Mouse (Mus musculus): ENCODE measurements around the gene Rai14. TPM values are rescaled to one million over a fixed set of nuclear protein-coding genes. Genes with fewer than 3 reads are reported as not detected.

Gene Rai14
- polyA plus RNA-seq (2014; fragmentation: Nextera tagmentation; extraction: Ambion mirVana), result 84.2 and 87.0 TPM in 2 replicates

DNA sequence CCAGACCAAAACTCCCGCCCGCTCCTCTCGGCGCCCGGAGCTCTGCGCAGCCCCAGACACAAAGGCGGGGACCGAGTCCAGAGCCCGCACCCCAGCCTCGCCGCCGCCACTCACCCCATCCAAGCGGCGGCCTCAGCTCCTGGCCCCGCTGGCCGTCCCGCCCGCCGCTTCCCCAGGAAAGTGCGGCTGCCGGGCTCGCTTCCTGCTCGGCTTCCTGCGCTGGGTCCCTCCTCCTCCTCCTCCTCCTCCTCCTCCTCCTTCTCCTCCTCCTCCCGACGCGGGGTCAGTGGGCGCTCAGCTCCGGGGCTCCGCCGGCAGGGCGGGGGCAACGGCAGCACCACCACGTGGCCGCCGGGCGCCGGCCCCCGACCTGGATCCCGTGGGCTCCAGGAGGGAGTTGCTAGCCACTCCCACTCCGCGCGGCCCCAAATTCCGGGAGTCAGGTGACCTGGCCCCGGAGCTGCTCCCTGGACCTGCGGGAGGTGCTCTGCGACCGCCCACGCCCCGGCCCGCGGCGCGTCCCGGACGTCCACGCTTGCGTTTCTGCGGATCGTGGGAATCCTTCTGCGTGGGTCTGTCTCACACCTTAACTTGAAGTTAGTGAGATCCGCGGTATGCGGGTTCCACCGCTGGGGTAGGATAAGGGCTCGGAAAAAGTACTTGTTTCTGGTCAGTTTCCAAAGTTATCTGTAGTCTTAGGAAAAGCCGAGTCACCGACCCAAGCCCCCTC, at the start of gene Rai14:
TSS of gene Rai14 (minus strand) at position 216 of the 730 bp plus-strand sequence.
- DNase-seq (ENCODE audit: low spot score), result peak; percentile 84
- Histone ChIP-seq H3K4me2 (ENCODE audit: low read depth) (peak within 1 kb of the TSS; percentile 82), H3K36me3 (ENCODE audit: control insufficient read depth, insufficient read depth, low read length) (no peaks in the 10 kb centered on the region), H3K4me1 (ENCODE audit: control insufficient read depth, insufficient read depth, low read length) (peaks cover 18% of the 10 kb centered on the region), H3K4me3 (ENCODE audit: low read depth, low read length) (peak within 1 kb of the TSS; percentile 80), H3K9me3 (ENCODE audit: control insufficient read depth, low read length) (no peaks in the 10 kb centered on the region), H3K27ac (ENCODE audit: low read depth, low read length) (peak within 1 kb of the TSS; percentile 82), H3K27me3 (ENCODE audit: control insufficient read depth, insufficient read depth, low read length) (no peaks in the 10 kb centered on the region), H3K9ac (ENCODE audit: low read length) (peak within 1 kb of the TSS; percentile 91)
- under 1% methylated on average over 52 of the region's 68 CpGs for WGBS
- ATAC-seq (ENCODE audit: insufficient read depth, low FRiP score, low TSS enrichment), result peak; percentile 75

DNA sequence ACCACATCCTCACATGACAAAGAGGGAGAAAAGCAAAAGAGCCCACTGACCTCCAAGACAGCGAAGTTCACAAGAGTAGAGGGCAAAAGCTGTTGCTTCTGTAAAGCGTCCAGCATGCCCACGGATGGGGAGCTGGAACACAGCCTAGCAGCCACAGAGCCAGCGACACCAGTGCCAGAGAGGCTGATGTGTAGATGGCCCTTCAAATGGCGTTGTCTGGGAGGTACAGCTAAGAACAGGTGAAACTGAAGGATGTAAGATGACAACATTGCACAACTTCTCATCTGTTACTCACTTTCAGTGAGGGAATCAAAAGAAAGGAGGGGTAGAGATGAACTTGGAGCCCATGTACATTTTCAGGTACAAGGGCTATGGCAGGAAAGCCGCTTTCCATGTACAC, 47.0 kb upstream of the Rai14 start:
- Histone ChIP-seq H3K9me3 (ENCODE audit: control insufficient read depth, low read length) (no peaks in the 10 kb centered on the region), H3K4me3 (ENCODE audit: low read depth, low read length) (no peak overlapping the region), H3K27ac (ENCODE audit: low read depth, low read length) (no peak overlapping the region), H3K9ac (ENCODE audit: low read length) (no peak overlapping the region), H3K4me2 (ENCODE audit: low read depth) (no peak overlapping the region), H3K27me3 (ENCODE audit: control insufficient read depth, insufficient read depth, low read length) (no peaks in the 10 kb centered on the region), H3K4me1 (ENCODE audit: control insufficient read depth, insufficient read depth, low read length) (no peaks in the 10 kb centered on the region), H3K36me3 (ENCODE audit: control insufficient read depth, insufficient read depth, low read length) (no peaks in the 10 kb centered on the region)
- DNase-seq (ENCODE audit: low spot score), result no peak
- 88% methylated on average over 6 of the region's 6 CpGs for WGBS
- no peak for ATAC-seq (ENCODE audit: insufficient read depth, low FRiP score, low TSS enrichment)

DNA sequence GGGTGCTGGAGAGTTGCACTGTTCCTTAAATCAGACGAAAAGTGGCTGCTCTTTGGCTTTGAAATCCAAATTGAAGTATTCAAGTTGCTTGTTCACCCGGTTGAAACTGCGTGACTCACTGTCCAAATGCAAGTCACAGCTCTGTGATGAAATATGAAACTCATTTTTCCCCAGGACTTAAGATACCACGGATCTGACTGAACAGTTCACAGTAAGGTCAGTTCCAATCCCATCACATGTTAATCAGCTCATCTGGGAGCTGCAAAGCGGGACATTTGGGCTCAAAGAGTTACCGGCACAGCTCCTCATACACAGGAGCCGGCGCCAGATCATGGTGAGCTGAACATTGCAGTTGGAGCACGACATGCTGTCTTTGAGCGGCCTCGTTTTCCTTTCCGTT, 45.6 kb upstream of the Rai14 start:
- no peak for ATAC-seq (ENCODE audit: insufficient read depth, low FRiP score, low TSS enrichment)
- 87% methylated on average over 12 of the region's 12 CpGs for WGBS
- Histone ChIP-seq H3K9me3 (ENCODE audit: control insufficient read depth, low read length) (no peaks in the 10 kb centered on the region), H3K27me3 (ENCODE audit: control insufficient read depth, insufficient read depth, low read length) (no peaks in the 10 kb centered on the region), H3K4me1 (ENCODE audit: control insufficient read depth, insufficient read depth, low read length) (no peaks in the 10 kb centered on the region), H3K4me3 (ENCODE audit: low read depth, low read length) (no peak overlapping the region), H3K4me2 (ENCODE audit: low read depth) (no peak overlapping the region), H3K36me3 (ENCODE audit: control insufficient read depth, insufficient read depth, low read length) (no peaks in the 10 kb centered on the region), H3K27ac (ENCODE audit: low read depth, low read length) (no peak overlapping the region), H3K9ac (ENCODE audit: low read length) (no peak overlapping the region)
- no peak for DNase-seq (ENCODE audit: low spot score)

DNA sequence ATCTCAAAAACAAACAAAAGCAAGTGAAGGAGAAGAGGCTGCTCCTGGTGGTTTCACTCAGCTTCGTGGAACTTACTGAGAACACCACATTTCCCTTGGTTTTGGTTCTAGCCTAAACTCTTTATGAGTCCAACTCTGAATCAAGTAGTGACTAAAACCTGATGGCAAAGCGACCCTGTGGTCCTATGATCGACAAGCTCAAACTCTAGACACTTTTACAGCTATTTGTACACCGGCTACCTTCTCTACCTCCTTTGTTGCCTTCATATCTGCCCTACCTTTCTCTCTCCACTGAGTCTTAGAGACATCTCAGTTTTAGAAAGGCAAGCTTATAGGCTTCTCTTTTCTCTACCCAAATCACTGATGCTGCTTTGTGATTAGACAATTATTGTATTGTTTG, 45.0 kb upstream of the Rai14 start:
- DNase-seq (ENCODE audit: low spot score), result no peak
- H3K36me3 ChIP-seq (ENCODE audit: control insufficient read depth, insufficient read depth, low read length), result no peaks in the 10 kb centered on the region
- H3K4me3 ChIP-seq (ENCODE audit: low read depth, low read length), result no peak overlapping the region
- no peaks in the 10 kb centered on the region for H3K4me1 ChIP-seq (ENCODE audit: control insufficient read depth, insufficient read depth, low read length)
- H3K27ac ChIP-seq (ENCODE audit: low read depth, low read length), result no peak overlapping the region
- H3K9ac ChIP-seq (ENCODE audit: low read length), result no peak overlapping the region
- H3K27me3 ChIP-seq (ENCODE audit: control insufficient read depth, insufficient read depth, low read length), result no peaks in the 10 kb centered on the region
- no peak for ATAC-seq (ENCODE audit: insufficient read depth, low FRiP score, low TSS enrichment)
- no peaks in the 10 kb centered on the region for H3K9me3 ChIP-seq (ENCODE audit: control insufficient read depth, low read length)
- no peak overlapping the region for H3K4me2 ChIP-seq (ENCODE audit: low read depth)
- 87% methylated on average over 4 of the region's 4 CpGs for WGBS

DNA sequence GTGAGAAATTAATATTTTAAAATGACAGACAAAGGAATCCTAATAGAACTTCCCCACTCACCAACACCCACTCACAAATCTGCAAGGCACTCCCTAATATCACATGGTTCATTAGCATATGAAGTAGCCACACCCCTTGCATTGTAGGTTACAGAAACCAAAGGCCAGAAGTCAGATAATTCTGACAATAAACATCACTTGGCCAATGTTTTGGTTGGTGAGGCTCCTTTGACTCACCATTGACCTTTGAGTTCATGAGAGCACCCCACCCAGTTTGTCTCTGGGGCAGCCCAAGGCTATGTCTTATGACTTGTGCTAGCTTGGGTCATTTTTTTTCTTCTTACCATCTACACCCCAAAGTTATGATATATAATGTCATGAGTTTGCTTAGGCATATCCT, 44.4 kb upstream of the Rai14 start:
- no peaks in the 10 kb centered on the region for H3K27me3 ChIP-seq (ENCODE audit: control insufficient read depth, insufficient read depth, low read length)
- H3K4me1 ChIP-seq (ENCODE audit: control insufficient read depth, insufficient read depth, low read length), result no peaks in the 10 kb centered on the region
- no peak overlapping the region for H3K27ac ChIP-seq (ENCODE audit: low read depth, low read length)
- H3K4me3 ChIP-seq (ENCODE audit: low read depth, low read length), result no peak overlapping the region
- no peaks in the 10 kb centered on the region for H3K36me3 ChIP-seq (ENCODE audit: control insufficient read depth, insufficient read depth, low read length)
- no peak overlapping the region for H3K9ac ChIP-seq (ENCODE audit: low read length)
- ATAC-seq (ENCODE audit: insufficient read depth, low FRiP score, low TSS enrichment) (no peak), DNase-seq (ENCODE audit: low spot score) (no peak)
- H3K9me3 ChIP-seq (ENCODE audit: control insufficient read depth, low read length), result no peaks in the 10 kb centered on the region
- no peak overlapping the region for H3K4me2 ChIP-seq (ENCODE audit: low read depth)

DNA sequence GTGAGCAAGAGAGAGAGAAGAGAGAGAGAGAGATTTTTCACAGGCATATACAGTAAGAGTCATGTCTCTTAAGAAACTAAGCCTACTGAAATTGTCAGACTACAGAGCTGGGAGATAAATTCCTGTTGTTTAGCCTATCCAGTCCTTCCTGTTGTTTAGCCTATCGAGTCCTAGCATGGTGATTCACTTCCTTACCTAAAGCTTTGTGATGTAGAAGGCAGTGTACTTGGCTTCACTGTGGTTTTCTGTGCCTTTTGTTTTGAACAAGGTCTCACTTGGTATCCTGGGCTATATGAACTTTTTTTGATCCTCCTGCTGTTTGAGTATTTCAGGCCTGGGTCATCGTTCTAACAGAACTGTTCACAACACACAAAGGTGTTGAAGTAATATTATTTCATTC, 36.7 kb upstream of the Rai14 start:
- H3K4me2 ChIP-seq (ENCODE audit: low read depth), result no peak overlapping the region
- 89% methylated on average over 2 of the region's 2 CpGs for WGBS
- H3K4me1 ChIP-seq (ENCODE audit: control insufficient read depth, insufficient read depth, low read length), result peaks cover 17% of the 10 kb centered on the region
- no peaks in the 10 kb centered on the region for H3K9me3 ChIP-seq (ENCODE audit: control insufficient read depth, low read length)
- no peaks in the 10 kb centered on the region for H3K27me3 ChIP-seq (ENCODE audit: control insufficient read depth, insufficient read depth, low read length)
- H3K9ac ChIP-seq (ENCODE audit: low read length), result no peak overlapping the region
- H3K4me3 ChIP-seq (ENCODE audit: low read depth, low read length), result no peak overlapping the region
- DNase-seq (ENCODE audit: low spot score) (no peak), ATAC-seq (ENCODE audit: insufficient read depth, low FRiP score, low TSS enrichment) (no peak)
- no peaks in the 10 kb centered on the region for H3K36me3 ChIP-seq (ENCODE audit: control insufficient read depth, insufficient read depth, low read length)
- no peak overlapping the region for H3K27ac ChIP-seq (ENCODE audit: low read depth, low read length)

DNA sequence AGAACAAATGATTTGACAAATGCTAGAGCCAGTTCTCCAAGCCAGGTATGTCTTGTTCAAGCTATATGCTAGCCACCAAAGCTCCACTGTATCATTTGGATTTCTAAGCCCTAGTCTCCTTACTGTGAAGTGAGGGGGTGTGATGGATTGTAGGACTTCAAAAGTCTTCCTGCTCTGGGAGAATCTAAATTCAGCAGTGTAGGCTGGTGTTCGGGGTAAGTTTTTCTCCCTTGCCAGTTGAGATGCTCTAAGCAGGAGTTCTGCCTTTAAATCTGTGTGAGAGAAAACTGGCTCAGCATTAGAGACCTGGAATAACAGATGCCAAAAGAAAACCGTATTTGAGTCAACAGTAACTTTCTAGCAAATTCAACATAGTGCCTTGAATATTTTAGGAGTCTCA, 35.9 kb upstream of the Rai14 start:
- Histone ChIP-seq H3K36me3 (ENCODE audit: control insufficient read depth, insufficient read depth, low read length) (no peaks in the 10 kb centered on the region), H3K27ac (ENCODE audit: low read depth, low read length) (no peak overlapping the region)
- WGBS, result 89% methylated on average over 2 of the region's 2 CpGs

DNA sequence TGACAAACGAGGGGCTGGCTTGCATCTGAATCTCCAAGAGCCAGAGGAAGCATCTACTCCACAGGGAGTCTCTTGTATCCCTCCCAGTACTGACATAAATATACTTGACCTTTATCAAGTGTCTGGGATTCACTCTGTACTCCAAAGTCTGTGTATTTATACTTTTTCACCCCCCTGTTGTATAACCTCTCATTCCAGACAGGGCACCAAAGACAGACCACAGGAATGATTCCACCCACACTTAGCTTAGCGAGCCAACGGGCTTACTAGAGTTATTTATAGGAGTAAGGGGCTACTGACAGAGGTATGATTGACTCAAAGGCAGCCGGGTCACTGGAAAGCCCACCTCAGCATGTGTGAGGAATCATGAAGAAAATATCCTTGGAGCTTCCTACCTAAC, 35.3 kb upstream of the Rai14 start:
- no peak overlapping the region for H3K27ac ChIP-seq (ENCODE audit: low read depth, low read length)
- 41% methylated on average over 4 of the region's 4 CpGs for WGBS
- DNase-seq (ENCODE audit: low spot score) (no peak), ATAC-seq (ENCODE audit: insufficient read depth, low FRiP score, low TSS enrichment) (no peak)
- no peaks in the 10 kb centered on the region for H3K36me3 ChIP-seq (ENCODE audit: control insufficient read depth, insufficient read depth, low read length)
- H3K4me1 ChIP-seq (ENCODE audit: control insufficient read depth, insufficient read depth, low read length), result peaks cover 19% of the 10 kb centered on the region
- H3K9me3 ChIP-seq (ENCODE audit: control insufficient read depth, low read length), result no peaks in the 10 kb centered on the region
- no peak overlapping the region for H3K4me2 ChIP-seq (ENCODE audit: low read depth)
- H3K4me3 ChIP-seq (ENCODE audit: low read depth, low read length), result no peak overlapping the region
- no peaks in the 10 kb centered on the region for H3K27me3 ChIP-seq (ENCODE audit: control insufficient read depth, insufficient read depth, low read length)
- H3K9ac ChIP-seq (ENCODE audit: low read length), result no peak overlapping the region

More for the DNA sequence above, 35.9 kb upstream of the Rai14 start:
- Histone ChIP-seq H3K4me1 (ENCODE audit: control insufficient read depth, insufficient read depth, low read length) (peaks cover 19% of the 10 kb centered on the region), H3K4me3 (ENCODE audit: low read depth, low read length) (no peak overlapping the region), H3K9ac (ENCODE audit: low read length) (no peak overlapping the region), H3K9me3 (ENCODE audit: control insufficient read depth, low read length) (no peaks in the 10 kb centered on the region), H3K4me2 (ENCODE audit: low read depth) (no peak overlapping the region), H3K27me3 (ENCODE audit: control insufficient read depth, insufficient read depth, low read length) (no peaks in the 10 kb centered on the region)
- DNase-seq (ENCODE audit: low spot score) (no peak), ATAC-seq (ENCODE audit: insufficient read depth, low FRiP score, low TSS enrichment) (no peak)

DNA sequence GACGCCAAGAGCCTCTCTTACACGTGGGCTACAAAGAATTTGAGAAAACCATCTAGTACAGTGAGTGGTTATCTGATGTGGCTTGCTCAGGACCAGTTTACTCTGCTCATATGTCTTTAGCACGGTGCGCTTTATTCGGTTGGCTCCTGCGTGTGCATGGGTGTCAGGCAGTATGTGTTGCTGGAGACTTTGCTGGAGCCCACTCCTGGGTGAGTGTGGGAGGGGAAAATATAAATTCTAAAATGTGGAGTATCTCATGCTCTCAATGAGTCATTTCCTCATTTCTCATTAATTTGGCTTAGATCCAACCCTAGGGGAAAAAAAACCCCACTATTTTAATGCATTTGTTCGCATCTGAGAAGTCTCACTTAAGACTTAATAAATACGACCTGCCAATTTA, 33.2 kb upstream of the Rai14 start:
- Histone ChIP-seq H3K4me1 (ENCODE audit: control insufficient read depth, insufficient read depth, low read length) (peaks cover 19% of the 10 kb centered on the region), H3K4me2 (ENCODE audit: low read depth) (no peak overlapping the region; the same call in 1 of the 2 replicates), H3K27me3 (ENCODE audit: control insufficient read depth, insufficient read depth, low read length) (no peaks in the 10 kb centered on the region), H3K4me3 (ENCODE audit: low read depth, low read length) (no peak overlapping the region), H3K27ac (ENCODE audit: low read depth, low read length) (peak overlapping the region; percentile 84), H3K9ac (ENCODE audit: low read length) (no peak overlapping the region), H3K9me3 (ENCODE audit: control insufficient read depth, low read length) (no peaks in the 10 kb centered on the region), H3K36me3 (ENCODE audit: control insufficient read depth, insufficient read depth, low read length) (no peaks in the 10 kb centered on the region)
- WGBS, result 65% methylated on average over 8 of the region's 8 CpGs
- DNase-seq (ENCODE audit: low spot score) (no peak), ATAC-seq (ENCODE audit: insufficient read depth, low FRiP score, low TSS enrichment) (peak; percentile 54)
